Mouse (Mus musculus): ENCODE measurements around the gene Olfr1240. TPM values are rescaled to one million over a fixed set of nuclear protein-coding genes. Genes with fewer than 3 reads are reported as not detected.

Olfr1240 gene
- polyA plus RNA-seq (2017; shearing (Covaris generic)) = not detected

DNA sequence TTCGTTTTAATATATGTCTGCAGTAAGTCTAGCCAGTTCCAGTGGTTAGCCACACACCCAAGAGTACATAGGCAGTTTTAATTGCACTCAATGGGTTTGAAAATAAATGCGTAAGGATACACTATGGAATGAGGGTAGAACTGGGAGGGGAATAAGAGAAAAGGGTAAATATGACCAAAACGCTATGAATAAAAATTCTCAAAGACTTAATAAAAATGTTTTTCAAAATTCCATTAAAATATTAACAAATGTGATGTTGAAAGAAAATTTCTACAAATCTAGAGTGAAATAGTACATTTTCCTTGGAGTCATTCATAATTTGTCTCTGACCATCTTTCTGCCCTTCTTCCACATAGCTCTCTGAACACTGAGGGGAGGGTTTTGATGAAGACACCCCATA lies at the start of gene Olfr1240:
Gene Olfr1240, minus strand, starts transcription at position 101 of the 400 bp plus-strand sequence.

GRCm38 (mm10) chr2:89487026-89487425 lies 44.2 kb upstream of the Olfr1240 start, which contains the start of gene Olfr1241:
Gene Olfr1241 (minus strand): TSS chr2:89487126.

GRCm38 (mm10) chr2:89420307-89420706 lies 22.5 kb downstream of the Olfr1240 start, which contains the start of gene Olfr1239:
Gene Olfr1239 (minus strand): TSS chr2:89420407.

GRCm38 (mm10) chr2:89409576-89409975 lies 33.2 kb downstream of the Olfr1240 start, which contains the start of gene Olfr1238:
Gene Olfr1238 (minus strand): TSS chr2:89409676.

Other genes starting within 250 kb of the Olfr1240 start
- gene Olfr1226, start 243.0 kb downstream of the Olfr1240 start, polyA plus RNA-seq (2017; shearing (Covaris generic)) = 0.10 TPM
- not detected for gene Olfr1228, start 188.9 kb downstream of the Olfr1240 start, polyA plus RNA-seq (2017; shearing (Covaris generic))
- gene Olfr1229, start 155.0 kb downstream of the Olfr1240 start, polyA plus RNA-seq (2017; shearing (Covaris generic)) = not detected
- not detected for gene Olfr1230, start 145.7 kb downstream of the Olfr1240 start, polyA plus RNA-seq (2017; shearing (Covaris generic))
- gene Olfr1231, start 135.9 kb downstream of the Olfr1240 start, polyA plus RNA-seq (2017; shearing (Covaris generic)) = not detected
- not detected for gene Olfr1232, start 113.3 kb downstream of the Olfr1240 start, polyA plus RNA-seq (2017; shearing (Covaris generic))
- 0.11 TPM for gene Olfr1233, start 100.6 kb downstream of the Olfr1240 start, polyA plus RNA-seq (2017; shearing (Covaris generic))
- not detected for gene Olfr1234, start 78.1 kb downstream of the Olfr1240 start, polyA plus RNA-seq (2017; shearing (Covaris generic))
- not detected for gene Olfr1238, start 33.3 kb downstream of the Olfr1240 start, polyA plus RNA-seq (2017; shearing (Covaris generic))
- not detected for gene Olfr1239, start 22.6 kb downstream of the Olfr1240 start, polyA plus RNA-seq (2017; shearing (Covaris generic))
- gene Olfr1241, start 44.1 kb upstream of the Olfr1240 start, polyA plus RNA-seq (2017; shearing (Covaris generic)) = not detected
- gene Olfr1242, start 55.3 kb upstream of the Olfr1240 start, polyA plus RNA-seq (2017; shearing (Covaris generic)) = not detected
- gene Olfr1243, start 88.5 kb upstream of the Olfr1240 start, polyA plus RNA-seq (2017; shearing (Covaris generic)) = not detected
- not detected for gene Olfr1245, start 135.4 kb upstream of the Olfr1240 start, polyA plus RNA-seq (2017; shearing (Covaris generic))
- gene Olfr1246, start 150.2 kb upstream of the Olfr1240 start, polyA plus RNA-seq (2017; shearing (Covaris generic)) = not detected
- not detected for gene Olfr1247, start 171.1 kb upstream of the Olfr1240 start, polyA plus RNA-seq (2017; shearing (Covaris generic))
- not detected for gene Olfr1248, start 175.2 kb upstream of the Olfr1240 start, polyA plus RNA-seq (2017; shearing (Covaris generic))
- not detected for gene Olfr1249, start 192.0 kb upstream of the Olfr1240 start, polyA plus RNA-seq (2017; shearing (Covaris generic))
- not detected for gene Olfr1250, start 218.5 kb upstream of the Olfr1240 start, polyA plus RNA-seq (2017; shearing (Covaris generic))
- gene Olfr1251, start 228.9 kb upstream of the Olfr1240 start, polyA plus RNA-seq (2017; shearing (Covaris generic)) = not detected

All from effector memory CD4-positive, alpha-beta T cell, adult 7 months (primary cell).